19 mouse cellular contexts compared by ENCODE assay signal in the genomic region with DNA sequence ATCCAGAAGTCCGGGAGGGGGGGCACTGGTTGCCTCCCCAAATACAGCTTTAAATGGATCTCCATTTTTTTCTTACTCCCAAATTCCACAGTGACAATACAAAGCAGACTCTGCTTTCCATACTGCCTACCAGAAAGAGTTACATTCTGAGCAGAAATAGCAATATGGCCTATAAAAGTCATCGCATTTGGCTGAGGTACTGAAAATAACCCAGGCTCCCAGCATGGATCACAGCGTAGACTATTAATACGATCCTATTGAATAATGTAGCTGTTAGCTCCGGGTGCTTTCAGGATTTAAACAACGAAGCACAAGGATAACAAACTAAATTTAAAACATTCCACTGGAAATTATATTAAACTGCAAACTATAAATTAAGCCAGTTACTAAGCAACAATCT. TPM values are rescaled to one million over a fixed set of nuclear protein-coding genes. Genes with fewer than 3 reads are reported as not detected.
DNase-seq lines count a peak whose midpoint lies in the region; ATAC-seq and TF ChIP-seq lines count a peak whose summit lies in the region.
"Had no signal": no experiment of that assay in that cellular context is flagged by ENCODE, and none has a peak within 500 bp of the region (broad histone marks: within the 10 kb centered on the region; RNA-seq: fewer than 3 reads in every experiment).

No protein-coding gene starts in this region.

- no peak overlapping the region for H3K27ac ChIP-seq in intestine, embryonic 14.5 days (ENCODE audit: low read depth)
- H3K27ac ChIP-seq in intestine, embryonic 15.5 days, result no peak overlapping the region
- H3K27ac ChIP-seq in stomach, embryonic 14.5 days (ENCODE audit: low read length), result no peak overlapping the region
- no peak overlapping the region for H3K27ac ChIP-seq in stomach, postnatal 0 days (replicated peaks)
- H3K27ac ChIP-seq in midbrain, embryonic 15.5 days, result no peak overlapping the region
- H3K27ac ChIP-seq: heart, embryonic 10.5 days; limb, embryonic 12.5 days; liver, embryonic 15.5 days; stomach, embryonic 15.5 days had no signal

- DNase-seq in intestine, embryonic 14.5 days (ENCODE audit: low spot score), result no peak
- DNase-seq in stomach, postnatal 0 days (ENCODE audit: low spot score), result no peak
- no peak for DNase-seq in lung, postnatal 10 days
- no peak for DNase-seq in thymus, adult 18-20 months
- DNase-seq: cerebellum, postnatal 25 days; heart, postnatal 10 days; spleen, adult 18-20 months had no signal

- no peaks in the 10 kb centered on the region for H3K36me3 ChIP-seq in intestine, embryonic 14.5 days (ENCODE audit: control insufficient read depth, insufficient read depth, low read length)
- no peaks in the 10 kb centered on the region for H3K36me3 ChIP-seq in intestine, embryonic 15.5 days
- H3K36me3 ChIP-seq in stomach, embryonic 14.5 days (ENCODE audit: control insufficient read depth, insufficient read depth, low read length), result no peaks in the 10 kb centered on the region
- no peaks in the 10 kb centered on the region for H3K36me3 ChIP-seq in stomach, postnatal 0 days (ENCODE audit: control insufficient read depth, insufficient read depth, low read length)
- H3K36me3 ChIP-seq in midbrain, embryonic 15.5 days (replicated peaks), result no peaks in the 10 kb centered on the region
- H3K36me3 ChIP-seq: G1E; heart, embryonic 10.5 days; limb, embryonic 12.5 days; liver, embryonic 15.5 days; stomach, embryonic 15.5 days had no signal

- H3K4me2 ChIP-seq in intestine, embryonic 14.5 days (ENCODE audit: low read length), result peak overlapping the region; percentile 1; the same call in 1 of the 2 replicates
- no peak overlapping the region for H3K4me2 ChIP-seq in intestine, embryonic 15.5 days (replicated peaks)
- H3K4me2 ChIP-seq in stomach, embryonic 14.5 days (replicated peaks; ENCODE audit: low read depth, low read length), result 0 out of 2 replicates have a peak overlapping the region, but pooled peaks have one; percentile 0
- no peak overlapping the region for H3K4me2 ChIP-seq in stomach, postnatal 0 days (replicated peaks; ENCODE audit: low read depth)
- peak overlapping the region; percentile 61 for H3K4me2 ChIP-seq in midbrain, embryonic 15.5 days
- H3K4me2 ChIP-seq: limb, embryonic 12.5 days; liver, embryonic 15.5 days; stomach, embryonic 15.5 days had no signal

- peaks cover 4% of the 10 kb centered on the region; the same call in 1 of the 2 replicates for H3K4me1 ChIP-seq in intestine, embryonic 14.5 days (replicated peaks; ENCODE audit: control insufficient read depth, insufficient read depth, low read length)
- H3K4me1 ChIP-seq in intestine, embryonic 15.5 days (replicated peaks), result no peaks in the 10 kb centered on the region
- no peaks in the 10 kb centered on the region for H3K4me1 ChIP-seq in stomach, embryonic 14.5 days (ENCODE audit: control insufficient read depth, insufficient read depth, low read length)
- no peaks in the 10 kb centered on the region for H3K4me1 ChIP-seq in stomach, postnatal 0 days (replicated peaks; ENCODE audit: control insufficient read depth, insufficient read depth)
- peaks cover 13% of the 10 kb centered on the region for H3K4me1 ChIP-seq in midbrain, embryonic 15.5 days
- H3K4me1 ChIP-seq: liver, embryonic 15.5 days had no signal

- no peak overlapping the region for H3K4me3 ChIP-seq in intestine, embryonic 14.5 days (ENCODE audit: low read depth, low read length)
- no peak overlapping the region for H3K4me3 ChIP-seq in intestine, embryonic 15.5 days (replicated peaks)
- no peak overlapping the region for H3K4me3 ChIP-seq in stomach, embryonic 14.5 days (ENCODE audit: low read depth, low read length)
- H3K4me3 ChIP-seq in stomach, postnatal 0 days (ENCODE audit: low read depth, low read length), result no peak overlapping the region
- H3K4me3 ChIP-seq in midbrain, embryonic 15.5 days, result peak overlapping the region; percentile 13; the same call in 1 of the 2 replicates
- H3K4me3 ChIP-seq: erythroblast, embryonic 14.5 days; heart, embryonic 10.5 days; limb, embryonic 12.5 days; liver, embryonic 15.5 days; stomach, embryonic 15.5 days had no signal

- TF ChIP-seq EP300 in stomach, postnatal 0 days (optimal IDR thresholded peaks at IDR 0.05), result no peak

- no peaks in the 10 kb centered on the region for H3K9me3 ChIP-seq in intestine, embryonic 14.5 days (ENCODE audit: control insufficient read depth, low read length)
- no peaks in the 10 kb centered on the region for H3K9me3 ChIP-seq in intestine, embryonic 15.5 days
- no peaks in the 10 kb centered on the region for H3K9me3 ChIP-seq in stomach, embryonic 14.5 days (ENCODE audit: control insufficient read depth, low read depth, low read length)
- H3K9me3 ChIP-seq in stomach, postnatal 0 days (ENCODE audit: control insufficient read depth, low read length), result no peaks in the 10 kb centered on the region
- no peaks in the 10 kb centered on the region for H3K9me3 ChIP-seq in midbrain, embryonic 15.5 days
- H3K9me3 ChIP-seq: G1E; heart, embryonic 10.5 days; limb, embryonic 12.5 days; liver, embryonic 15.5 days; stomach, embryonic 15.5 days had no signal

- no peak for TF ChIP-seq CTCF in stomach, postnatal 0 days (IDR thresholded peaks at IDR 0.05; ENCODE audit: low read depth)

- WGBS in intestine, embryonic 14.5 days, result 57% methylated on average over 6 of the region's 6 CpGs
- WGBS in intestine, embryonic 15.5 days, result 51% methylated on average over 6 of the region's 6 CpGs
- 61% methylated on average over 6 of the region's 6 CpGs for WGBS in stomach, embryonic 14.5 days
- 52% methylated on average over 6 of the region's 6 CpGs for WGBS in stomach, postnatal 0 days
- 56% methylated on average over 6 of the region's 6 CpGs for WGBS in midbrain, embryonic 15.5 days

- ATAC-seq in intestine, embryonic 14.5 days (replicated peaks; ENCODE audit: low FRiP score, low TSS enrichment, low read depth), result no peak
- no peak for ATAC-seq in intestine, embryonic 15.5 days
- no peak for ATAC-seq in stomach, embryonic 14.5 days (ENCODE audit: insufficient number of reproducible peaks, insufficient read depth, low FRiP score, low read depth)
- no peak for ATAC-seq in stomach, postnatal 0 days (ENCODE audit: low FRiP score, low TSS enrichment)
- ATAC-seq in midbrain, embryonic 15.5 days (replicated peaks), result no peak
- ATAC-seq: CD4-positive, CD25-positive, alpha-beta regulatory T cell, adult 4 months; inflammation-experienced regulatory T-cells, adult 6 months; lung, postnatal 0 days had no signal

- H3K9ac ChIP-seq in intestine, embryonic 14.5 days (ENCODE audit: low read length), result no peak overlapping the region
- no peak overlapping the region for H3K9ac ChIP-seq in intestine, embryonic 15.5 days
- no peak overlapping the region for H3K9ac ChIP-seq in stomach, embryonic 14.5 days (replicated peaks; ENCODE audit: low read depth, low read length)
- no peak overlapping the region for H3K9ac ChIP-seq in stomach, postnatal 0 days (ENCODE audit: low read length)
- no peak overlapping the region for H3K9ac ChIP-seq in midbrain, embryonic 15.5 days
- H3K9ac ChIP-seq: limb, embryonic 12.5 days; liver, embryonic 15.5 days; stomach, embryonic 15.5 days had no signal

- H3K27me3 ChIP-seq in intestine, embryonic 14.5 days (replicated peaks; ENCODE audit: control insufficient read depth, insufficient read depth, low read length), result no peaks in the 10 kb centered on the region
- H3K27me3 ChIP-seq in intestine, embryonic 15.5 days (replicated peaks), result no peaks in the 10 kb centered on the region
- no peaks in the 10 kb centered on the region for H3K27me3 ChIP-seq in stomach, embryonic 14.5 days (ENCODE audit: control insufficient read depth, insufficient read depth, low read length)
- H3K27me3 ChIP-seq in stomach, postnatal 0 days (ENCODE audit: control insufficient read depth, insufficient read depth, low read length), result no peaks in the 10 kb centered on the region
- no peaks in the 10 kb centered on the region for H3K27me3 ChIP-seq in midbrain, embryonic 15.5 days (replicated peaks)
- H3K27me3 ChIP-seq: stomach, embryonic 15.5 days had no signal

RNA-seq across cellular contexts. Expression of a gene that starts 2.8 kb away (rescaled TPM):
- 14.9 and 17.0 TPM in 2 replicates for polyA plus RNA-seq in intestine, embryonic 14.5 days (2014; fragmentation: Nextera tagmentation; extraction: Ambion mirVana)
- polyA plus RNA-seq in intestine, embryonic 15.5 days (2015; fragmentation: Nextera tagmentation; extraction: Ambion mirVana), result 10.6 and 13.8 TPM in 2 replicates
- polyA plus RNA-seq in stomach, embryonic 14.5 days (2014; fragmentation: Nextera tagmentation; extraction: Ambion mirVana), result 24.7 and 27.4 TPM in 2 replicates
- 4.3 and 4.4 TPM in 2 replicates for polyA plus RNA-seq in stomach, postnatal 0 days (2015; fragmentation: Nextera tagmentation; extraction: Ambion mirVana)
- polyA plus RNA-seq in midbrain, embryonic 15.5 days (2015; fragmentation: Nextera tagmentation; extraction: Ambion mirVana), result 51.0 and 62.7 TPM in 2 replicates
- polyA plus RNA-seq: erythroblast, embryonic 14.5 days; G1E had no signal

Comparison
In these comparisons a context has a peak if more than half of its experiments do, and no peak if none do; other contexts are left out.
1. H3K4me2 ChIP-seq: peak in intestine, embryonic 14.5 days (single experiment), stomach, embryonic 14.5 days (single experiment) and midbrain, embryonic 15.5 days (single experiment); none in intestine, embryonic 15.5 days (single experiment) and stomach, postnatal 0 days (single experiment).